Mouse (Mus musculus) heart, embryonic 11.5 days (tissue): Measurements from ENCODE around the gene Cdh4. TPM values are rescaled to one million over a fixed set of nuclear protein-coding genes. Genes with fewer than 3 reads are reported as not detected.

ENCODE experiments used
- ATAC-seq: fragments of 200-750 bp; cut with Nextera tagmentation; replicated peaks from 2 replicates; pipeline ENCODE4 v1.8.0; 2017; ENCODE audit warnings: moderate library complexity; ENCODE audit not compliant: insufficient number of reproducible peaks, low FRiP score, low TSS enrichment
- H3K27ac ChIP-seq: fragments of 300-500 bp; sonication (generic); 2 replicates; pipeline ENCODE4 v1.5.1; 2014; ENCODE audit warnings: mild to moderate bottlenecking, low read depth, low read length
- H3K27me3 ChIP-seq: fragments of 300-500 bp; sonication (generic); 2 replicates; pipeline ENCODE4 v1.6.1; 2014; ENCODE audit warnings: mild to moderate bottlenecking, low read length, mixed read lengths; ENCODE audit not compliant: control insufficient read depth, insufficient read depth
- H3K36me3 ChIP-seq: fragments of 300-500 bp; sonication (generic); 2 replicates; pipeline ENCODE4 v1.6.1; 2014; ENCODE audit warnings: mild to moderate bottlenecking, low read length, moderate library complexity, mixed read lengths; ENCODE audit not compliant: control insufficient read depth, insufficient read depth
- H3K4me1 ChIP-seq: fragments of 300-500 bp; sonication (generic); 2 replicates; pipeline ENCODE4 v1.6.1; 2014; ENCODE audit warnings: low read length; ENCODE audit not compliant: control insufficient read depth, insufficient read depth
- H3K4me2 ChIP-seq: fragments of 300-500 bp; sonication (generic); 2 replicates; pipeline ENCODE4 v1.6.1; 2014; ENCODE audit warnings: mild to moderate bottlenecking, moderate library complexity
- H3K4me3 ChIP-seq: fragments of 300-500 bp; sonication (generic); 2 replicates; pipeline ENCODE4 v1.5.1; 2014; ENCODE audit warnings: low read depth, low read length
- H3K9ac ChIP-seq: fragments of 300-500 bp; sonication (generic); 2 replicates; pipeline ENCODE4 v1.6.1; 2014; ENCODE audit warnings: mild to moderate bottlenecking, low read depth, low read length, moderate library complexity
- H3K9me3 ChIP-seq: fragments of 300-500 bp; sonication (generic); replicated peaks from 2 replicates; pipeline ENCODE4 v1.6.1; 2016; ENCODE audit warnings: low read length; ENCODE audit not compliant: control insufficient read depth
- WGBS: fragments of 180-500 bp; shearing (Covaris S2); extraction: QIAGEN DNeasy Blood & Tissue Kit; methylation state at CpG from one replicate; pipeline ENCODE4 v1.1.7; 2014; ENCODE audit not compliant: insufficient replicate concordance; 5-methylcytosine and 5-hydroxymethylcytosine counted together
- polyA plus RNA-seq: library from polyadenylated mRNA; unstranded; fragments of >200 nt; fragmentation: Nextera tagmentation; extraction: Ambion mirVana; gene quantifications from 2 replicates; pipeline ENCODE4 v1.2.1, GENCODE M21; 2014

The Cdh4 gene
- polyA plus RNA-seq, 1 experiment from 2014 or later, result 0.56 TPM

GRCm38 (mm10) chr2:179916877-179917673 is 474.8 kb downstream of the Cdh4 start:
- 40% methylated on average over 5 of the region's 5 CpGs for WGBS
- ATAC-seq, result no peak
- Histone ChIP-seq H3K36me3 (peaks cover 27% of the 10 kb centered on the region), H3K27me3 (no peaks in the 10 kb centered on the region), H3K9me3 (no peaks in the 10 kb centered on the region), H3K4me2 (no peak overlapping the region), H3K4me1 (no peaks in the 10 kb centered on the region), H3K9ac (no peak overlapping the region), H3K4me3 (no peak overlapping the region), H3K27ac (no peak overlapping the region)

- no peak overlapping the region for H3K9ac ChIP-seq
- 81% methylated on average over 4 of the region's 4 CpGs for WGBS
- ATAC-seq, result no peak
- H3K27me3 ChIP-seq, result no peaks in the 10 kb centered on the region
- H3K4me1 ChIP-seq, result no peaks in the 10 kb centered on the region
- no peak overlapping the region for H3K4me3 ChIP-seq
- H3K27ac ChIP-seq, result no peak overlapping the region
- H3K9me3 ChIP-seq, result no peaks in the 10 kb centered on the region
- peaks cover 30% of the 10 kb centered on the region for H3K36me3 ChIP-seq
- H3K4me2 ChIP-seq, result no peak overlapping the region
Observed at GRCm38 (mm10) chr2:179920042-179920441, 477.8 kb downstream of the Cdh4 start.

GRCm38 (mm10) chr2:179921021-179921653 is 478.9 kb downstream of the Cdh4 start:
- Histone ChIP-seq H3K27me3 (no peaks in the 10 kb centered on the region), H3K27ac (no peak overlapping the region), H3K4me3 (no peak overlapping the region), H3K9ac (no peak overlapping the region), H3K36me3 (peaks cover 30% of the 10 kb centered on the region), H3K9me3 (no peaks in the 10 kb centered on the region), H3K4me1 (no peaks in the 10 kb centered on the region), H3K4me2 (no peak overlapping the region)
- 97% methylated on average over 8 of the region's 8 CpGs for WGBS
- ATAC-seq, result no peak

GRCm38 (mm10) chr2:179924038-179924437 is 481.8 kb downstream of the Cdh4 start:
- Histone ChIP-seq H3K4me3 (no peak overlapping the region), H3K36me3 (peaks cover 30% of the 10 kb centered on the region)
- ATAC-seq, result no peak

GRCm38 (mm10) chr2:179929166-179929565 is 486.9 kb downstream of the Cdh4 start:
- peaks cover 3% of the 10 kb centered on the region for H3K36me3 ChIP-seq
- ATAC-seq, result no peak
- WGBS, result 92% methylated on average over 13 of the region's 13 CpGs

More at GRCm38 (mm10) chr2:179924038-179924437, 481.8 kb downstream of the Cdh4 start:
- WGBS, result 93% methylated on average over 6 of the region's 6 CpGs
- no peak overlapping the region for H3K27ac ChIP-seq
- H3K4me2 ChIP-seq, result no peak overlapping the region
- no peaks in the 10 kb centered on the region for H3K9me3 ChIP-seq
- no peaks in the 10 kb centered on the region for H3K27me3 ChIP-seq
- H3K4me1 ChIP-seq, result no peaks in the 10 kb centered on the region
- H3K9ac ChIP-seq, result no peak overlapping the region

GRCm38 (mm10) chr2:179931741-179932140 is 489.5 kb downstream of the Cdh4 start:
- Histone ChIP-seq H3K4me3 (no peak overlapping the region), H3K9ac (no peak overlapping the region), H3K27ac (no peak overlapping the region), H3K4me1 (no peaks in the 10 kb centered on the region; the same call in 1 of the 2 replicates), H3K9me3 (no peaks in the 10 kb centered on the region), H3K27me3 (no peaks in the 10 kb centered on the region), H3K4me2 (no peak overlapping the region), H3K36me3 (peaks cover 2% of the 10 kb centered on the region; the same call in 1 of the 2 replicates)
- ATAC-seq, result no peak
- 90% methylated on average over 16 of the region's 16 CpGs for WGBS

More at GRCm38 (mm10) chr2:179929166-179929565, 486.9 kb downstream of the Cdh4 start:
- Histone ChIP-seq H3K27ac (no peak overlapping the region), H3K27me3 (no peaks in the 10 kb centered on the region), H3K4me1 (no peaks in the 10 kb centered on the region; the same call in 1 of the 2 replicates), H3K4me3 (no peak overlapping the region), H3K4me2 (no peak overlapping the region), H3K9ac (no peak overlapping the region), H3K9me3 (no peaks in the 10 kb centered on the region)

- no peak for ATAC-seq
- no peaks in the 10 kb centered on the region for H3K9me3 ChIP-seq
- 68% methylated on average over 3 of the region's 3 CpGs for WGBS
- no peak overlapping the region for H3K4me2 ChIP-seq
- no peak overlapping the region for H3K4me3 ChIP-seq
- H3K36me3 ChIP-seq, result peaks cover 2% of the 10 kb centered on the region; the same call in 1 of the 2 replicates
- no peak overlapping the region for H3K9ac ChIP-seq
- H3K4me1 ChIP-seq, result no peaks in the 10 kb centered on the region; the same call in 1 of the 2 replicates
- H3K27me3 ChIP-seq, result no peaks in the 10 kb centered on the region
- no peak overlapping the region for H3K27ac ChIP-seq
Observed at GRCm38 (mm10) chr2:179934165-179934564, 491.9 kb downstream of the Cdh4 start.

- ATAC-seq, result no peak
- H3K4me2 ChIP-seq, result no peak overlapping the region
- no peaks in the 10 kb centered on the region for H3K27me3 ChIP-seq
- no peak overlapping the region for H3K4me3 ChIP-seq
- H3K9ac ChIP-seq, result no peak overlapping the region
- WGBS, result 62% methylated on average over 4 of the region's 4 CpGs
- no peaks in the 10 kb centered on the region for H3K36me3 ChIP-seq
- no peaks in the 10 kb centered on the region for H3K9me3 ChIP-seq
- H3K4me1 ChIP-seq, result peaks cover 5% of the 10 kb centered on the region; the same call in 1 of the 2 replicates
- H3K27ac ChIP-seq, result no peak overlapping the region
Observed at GRCm38 (mm10) chr2:179937091-179937490, 494.9 kb downstream of the Cdh4 start.
